Mouse (Mus musculus): Measurements from ENCODE around the gene Iffo1. TPM values are rescaled to one million over a fixed set of nuclear protein-coding genes. Genes with fewer than 3 reads are reported as not detected.
A peak's percentile ranks its signal among the peaks of the same experiment; 100 is the strongest.
"Not testable (repeated sequence)": the region's sequence is repeated elsewhere in the genome, so short reads cannot be mapped to it uniquely, and the experiment has no call there.

Gene Iffo1
- polyA plus RNA-seq, 1 experiment from 2014 or later: 3.7 TPM

DNA sequence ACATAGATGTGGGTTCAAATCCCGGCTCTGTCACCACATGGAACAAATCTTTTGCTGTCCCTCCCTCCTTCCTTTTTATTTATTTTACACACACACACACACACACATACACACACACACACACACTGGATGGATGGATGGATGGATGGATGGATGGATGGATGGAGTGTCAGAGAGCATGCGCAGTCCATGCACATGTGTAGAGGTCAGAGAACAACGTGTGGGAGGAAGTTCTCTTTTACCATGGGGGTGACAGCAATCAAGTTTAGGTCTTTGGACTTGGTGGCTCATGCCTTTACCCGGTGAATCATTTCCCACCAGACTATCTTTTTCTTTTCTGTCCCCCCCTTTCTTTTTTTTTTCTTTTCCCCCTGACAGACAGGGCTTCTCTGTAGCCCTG is 8.6 kb downstream of the Iffo1 start:
- Histone ChIP-seq H3K9ac (no peak overlapping the region), H3K4me3 (replicated peaks) (no peak overlapping the region), H3K9me3 (replicated peaks) (no peaks in the 10 kb centered on the region), H3K27ac (no peak overlapping the region; the same call in 1 of the 2 replicates), H3K4me1 (replicated peaks) (peaks cover 79% of the 10 kb centered on the region), H3K4me2 (no peak overlapping the region), H3K27me3 (no peaks in the 10 kb centered on the region), H3K36me3 (peaks cover 43% of the 10 kb centered on the region)
- no peak for ATAC-seq (ENCODE audit: low read depth)
- no peak for DNase-seq
- WGBS (ENCODE audit: insufficient replicate concordance): 60% methylated on average over 4 of the region's 4 CpGs

GRCm38 (mm10) chr6:125154550-125154949 is 9.5 kb downstream of the Iffo1 start:
- no peaks in the 10 kb centered on the region for H3K9me3 ChIP-seq (replicated peaks)
- H3K9ac ChIP-seq: no peak overlapping the region
- H3K27ac ChIP-seq: no peak overlapping the region
- DNase-seq (no peak), ATAC-seq (ENCODE audit: low read depth) (no peak)
- H3K4me1 ChIP-seq (replicated peaks): peaks cover 74% of the 10 kb centered on the region
- no peak overlapping the region for H3K4me2 ChIP-seq
- H3K27me3 ChIP-seq: no peaks in the 10 kb centered on the region
- peaks cover 48% of the 10 kb centered on the region for H3K36me3 ChIP-seq
- H3K4me3 ChIP-seq (replicated peaks): no peak overlapping the region

DNA sequence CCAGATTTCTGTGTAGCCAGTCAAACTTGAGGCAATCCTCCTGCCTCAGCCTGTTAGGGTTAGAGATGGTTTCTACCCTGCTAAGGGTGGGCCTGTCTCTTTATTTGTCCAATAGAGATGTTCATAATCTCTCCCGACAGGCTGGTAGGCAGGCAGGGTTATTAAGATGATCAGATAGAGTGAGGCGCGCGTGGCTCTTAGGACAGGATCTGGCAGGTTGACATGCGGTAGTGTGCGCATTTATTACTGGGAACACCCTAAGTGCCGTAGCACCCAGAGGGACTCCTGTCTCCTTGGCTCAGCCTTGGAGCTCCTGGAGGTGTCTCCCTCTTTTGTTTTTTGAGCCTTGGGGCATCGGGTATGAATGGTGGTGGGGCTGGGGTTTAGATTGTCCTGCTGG is 10.2 kb downstream of the Iffo1 start:
- Histone ChIP-seq H3K27ac (0 out of 2 replicates have a peak overlapping the region, but pooled peaks have one; percentile 2), H3K9me3 (replicated peaks) (no peaks in the 10 kb centered on the region), H3K4me2 (no peak overlapping the region), H3K4me1 (replicated peaks) (peaks cover 78% of the 10 kb centered on the region), H3K27me3 (no peaks in the 10 kb centered on the region), H3K4me3 (replicated peaks) (no peak overlapping the region), H3K9ac (no peak overlapping the region), H3K36me3 (peaks cover 52% of the 10 kb centered on the region)
- DNase-seq: no peak
- 48% methylated on average over 8 of the region's 8 CpGs for WGBS (ENCODE audit: insufficient replicate concordance)
- peak; percentile 44 for ATAC-seq (ENCODE audit: low read depth)

GRCm38 (mm10) chr6:125156491-125156890 is 11.4 kb downstream of the Iffo1 start:
- H3K4me1 ChIP-seq (replicated peaks): peaks cover 84% of the 10 kb centered on the region
- no peaks in the 10 kb centered on the region for H3K9me3 ChIP-seq (replicated peaks)
- ATAC-seq (ENCODE audit: low read depth) (no peak), DNase-seq (no peak)
- H3K36me3 ChIP-seq: peaks cover 57% of the 10 kb centered on the region
- no peak overlapping the region for H3K4me2 ChIP-seq
- no peaks in the 10 kb centered on the region for H3K27me3 ChIP-seq
- H3K4me3 ChIP-seq (replicated peaks): no peak overlapping the region
- no peak overlapping the region for H3K9ac ChIP-seq
- no peak overlapping the region for H3K27ac ChIP-seq
- WGBS (ENCODE audit: insufficient replicate concordance): 70% methylated on average over 3 of the region's 3 CpGs

GRCm38 (mm10) chr6:125156903-125157614 is 12.0 kb downstream of the Iffo1 start:
- H3K9me3 ChIP-seq (replicated peaks): no peaks in the 10 kb centered on the region
- H3K27me3 ChIP-seq: no peaks in the 10 kb centered on the region
- H3K4me3 ChIP-seq (replicated peaks): no peak overlapping the region
- no peak overlapping the region for H3K4me2 ChIP-seq
- DNase-seq (no peak), ATAC-seq (ENCODE audit: low read depth) (no peak)
- peaks cover 84% of the 10 kb centered on the region for H3K4me1 ChIP-seq (replicated peaks)
- 70% methylated on average over 7 of the region's 7 CpGs for WGBS (ENCODE audit: insufficient replicate concordance)
- H3K36me3 ChIP-seq: peaks cover 59% of the 10 kb centered on the region
- H3K9ac ChIP-seq: no peak overlapping the region
- H3K27ac ChIP-seq: no peak overlapping the region

- Histone ChIP-seq H3K9me3 (replicated peaks) (no peaks in the 10 kb centered on the region), H3K27me3 (no peaks in the 10 kb centered on the region), H3K4me2 (no peak overlapping the region), H3K4me3 (replicated peaks) (no peak overlapping the region), H3K36me3 (peaks cover 65% of the 10 kb centered on the region), H3K9ac (no peak overlapping the region), H3K4me1 (replicated peaks) (peaks cover 82% of the 10 kb centered on the region), H3K27ac (no peak overlapping the region; the same call in none of the 2 replicates)
- 83% methylated on average over 15 of the region's 15 CpGs for WGBS (ENCODE audit: insufficient replicate concordance)
- DNase-seq (no peak), ATAC-seq (ENCODE audit: low read depth) (no peak)
Observed at GRCm38 (mm10) chr6:125158944-125159492, 14.0 kb downstream of the Iffo1 start.

DNA sequence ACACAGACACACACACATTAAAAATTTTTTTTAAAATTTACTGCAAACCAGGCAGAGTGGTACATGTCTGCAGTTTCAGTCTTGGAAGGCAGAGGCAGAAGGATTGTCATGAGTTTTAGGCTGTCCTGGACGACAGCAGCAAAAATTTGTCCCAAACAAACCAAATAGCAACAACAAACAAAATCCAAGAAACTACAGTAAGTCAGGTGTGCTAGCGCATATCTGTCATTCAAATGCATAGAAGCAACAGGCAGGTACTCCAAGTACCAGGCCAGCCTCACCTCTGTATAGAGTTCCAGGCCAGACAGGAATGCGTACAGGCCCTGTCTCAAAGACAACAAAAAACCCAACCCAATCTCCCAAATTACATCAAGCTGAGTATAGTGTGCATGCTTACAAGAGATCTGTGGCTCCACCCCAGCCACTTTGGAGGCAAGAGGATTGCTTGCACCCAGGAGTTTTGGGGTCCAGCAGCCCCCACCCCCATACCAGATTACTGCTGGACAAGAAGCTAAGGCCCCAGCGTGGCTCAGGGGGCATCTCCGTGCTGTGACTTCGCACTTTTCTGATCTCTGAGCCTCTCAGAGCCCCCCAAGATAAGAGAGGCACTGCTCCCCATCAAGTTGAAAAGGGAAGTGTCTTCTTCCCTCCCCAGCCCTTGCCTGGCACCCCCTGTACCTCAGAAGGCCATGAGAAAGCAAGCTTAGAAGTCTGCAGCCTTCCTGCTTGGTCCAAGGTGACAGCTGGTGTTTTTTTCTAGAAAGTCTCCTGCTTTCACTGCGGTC is 14.9 kb downstream of the Iffo1 start:
- peak overlapping the region; percentile 36 for H3K4me2 ChIP-seq
- WGBS (ENCODE audit: insufficient replicate concordance): 66% methylated on average over 7 of the region's 7 CpGs
- no peak for ATAC-seq (ENCODE audit: low read depth)

GRCm38 (mm10) chr6:125160558-125160853 is 15.5 kb downstream of the Iffo1 start:
- WGBS (ENCODE audit: insufficient replicate concordance): 50% methylated on average over 10 of the region's 10 CpGs
- no peak for DNase-seq
- Histone ChIP-seq H3K9ac (peak overlapping the region; percentile 3; the same call in 1 of the 2 replicates), H3K4me3 (replicated peaks) (no peak overlapping the region), H3K4me2 (peak overlapping the region; percentile 36), H3K36me3 (peaks cover 69% of the 10 kb centered on the region), H3K9me3 (replicated peaks) (no peaks in the 10 kb centered on the region), H3K4me1 (replicated peaks) (peaks cover 76% of the 10 kb centered on the region), H3K27me3 (no peaks in the 10 kb centered on the region), H3K27ac (peak overlapping the region; percentile 71)
- ATAC-seq (ENCODE audit: low read depth): no peak

More for the DNA sequence above, 14.9 kb downstream of the Iffo1 start:
- peak overlapping the region; percentile 3 for H3K9ac ChIP-seq
- peaks cover 81% of the 10 kb centered on the region for H3K4me1 ChIP-seq (replicated peaks)
- no peak for DNase-seq
- peak overlapping the region; percentile 71 for H3K27ac ChIP-seq
- H3K9me3 ChIP-seq (replicated peaks): no peaks in the 10 kb centered on the region
- H3K36me3 ChIP-seq: peaks cover 69% of the 10 kb centered on the region
- no peak overlapping the region for H3K4me3 ChIP-seq (replicated peaks)
- H3K27me3 ChIP-seq: no peaks in the 10 kb centered on the region

DNA sequence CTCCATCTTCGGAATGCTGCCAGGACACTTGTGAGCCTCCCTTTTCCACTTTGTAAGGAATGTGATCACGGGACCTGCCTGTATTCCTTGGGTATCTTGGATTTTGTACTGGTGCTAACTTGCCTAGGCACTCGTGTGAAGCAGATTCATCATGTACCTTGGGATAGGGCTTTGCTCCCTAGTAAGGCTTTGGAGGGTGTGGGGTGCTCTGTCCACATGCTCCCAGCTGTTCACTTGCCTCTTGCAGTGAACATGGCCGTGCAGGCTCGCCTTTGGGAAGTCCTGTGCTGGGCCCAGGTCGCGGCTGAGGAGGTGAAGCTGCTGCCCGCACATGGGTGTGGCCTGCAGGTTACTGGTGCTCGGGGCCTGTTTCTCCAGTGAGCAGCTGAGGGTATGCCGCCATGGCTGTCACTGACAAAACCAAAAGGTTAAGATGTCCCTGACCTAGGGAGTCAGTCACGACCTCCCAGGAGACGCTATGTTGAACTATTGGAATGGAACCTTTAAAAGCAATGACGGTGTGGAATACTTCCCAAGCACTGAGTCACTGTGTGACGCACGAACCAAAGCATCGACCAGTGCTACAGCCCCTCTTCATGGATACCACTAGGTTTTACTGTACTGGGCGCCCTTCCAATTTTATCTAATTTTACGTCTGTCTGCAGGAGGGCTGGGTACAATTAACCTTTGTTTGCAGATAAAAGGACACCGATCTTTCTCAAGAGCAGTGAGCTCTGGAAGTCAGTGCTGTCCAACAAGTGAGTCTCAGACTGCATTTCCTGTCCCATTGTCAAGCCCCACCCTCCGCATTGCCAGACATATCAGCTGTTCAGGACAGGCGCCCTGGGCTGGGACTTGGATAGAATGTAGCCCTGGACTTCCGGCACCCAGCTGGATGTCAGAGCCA is 16.1 kb downstream of the Iffo1 start:
- peaks cover 69% of the 10 kb centered on the region for H3K36me3 ChIP-seq
- H3K4me1 ChIP-seq (replicated peaks): peaks cover 76% of the 10 kb centered on the region
- peak overlapping the region; percentile 71 for H3K27ac ChIP-seq
- no peaks in the 10 kb centered on the region for H3K9me3 ChIP-seq (replicated peaks)
- peak overlapping the region; percentile 36 for H3K4me2 ChIP-seq
- H3K4me3 ChIP-seq (replicated peaks): no peak overlapping the region
- ATAC-seq (ENCODE audit: low read depth) (0 out of 2 replicates have a peak, but pooled peaks have one; percentile 5), DNase-seq (peak; percentile 53)
- 19% methylated on average over 22 of the region's 22 CpGs for WGBS (ENCODE audit: insufficient replicate concordance)
- H3K9ac ChIP-seq: peak overlapping the region; percentile 26; the same call in 1 of the 2 replicates
- no peaks in the 10 kb centered on the region for H3K27me3 ChIP-seq

GRCm38 (mm10) chr6:125161971-125162370 is 16.9 kb downstream of the Iffo1 start:
- WGBS (ENCODE audit: insufficient replicate concordance): 18% methylated on average over 4 of the region's 5 CpGs
- H3K27ac ChIP-seq: 0 out of 2 replicates have a peak overlapping the region, but pooled peaks have one; percentile 13
- not testable (repeated sequence) for H3K27me3 ChIP-seq; ATAC-seq (ENCODE audit: low read depth); H3K9me3 ChIP-seq (replicated peaks); H3K9ac ChIP-seq; H3K4me3 ChIP-seq (replicated peaks); H3K4me2 ChIP-seq
- H3K36me3 ChIP-seq: peaks cover 74% of the 10 kb centered on the region
- peaks cover 76% of the 10 kb centered on the region for H3K4me1 ChIP-seq (replicated peaks)
- DNase-seq: peak; percentile 50

Data from liver, embryonic 13.5 days (tissue).